19 mouse cellular contexts compared by ENCODE assay signal in the genomic region with DNA sequence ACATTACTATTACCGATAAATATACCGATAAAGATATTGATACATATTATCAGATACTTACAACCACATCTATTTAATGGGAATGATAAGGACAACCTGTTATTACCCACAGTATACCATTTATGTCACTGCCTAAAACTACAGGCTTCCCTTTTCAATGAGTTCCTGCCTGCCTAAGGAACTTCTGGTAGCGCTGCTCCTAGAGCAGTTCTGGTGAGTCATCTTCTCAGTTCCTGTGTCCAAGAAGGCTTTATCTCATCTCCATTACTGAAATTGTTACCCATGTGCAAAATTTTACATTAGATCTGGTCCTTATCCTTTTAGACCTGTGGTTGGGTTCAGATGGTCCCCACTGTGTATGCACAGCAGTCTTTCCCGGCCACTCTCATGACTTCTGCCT.
A peak's percentile ranks its signal among the peaks of the same experiment; 100 is the strongest.
DNase-seq lines count a peak whose midpoint lies in the region; ATAC-seq lines count a peak whose summit lies in the region.
"Had no signal": no experiment of that assay in that cellular context is flagged by ENCODE, and none has a peak within 500 bp of the region (broad histone marks: within the 10 kb centered on the region; RNA-seq: fewer than 3 reads in every experiment).

No protein-coding gene starts in this region.

- no peaks in the 10 kb centered on the region for H3K9me3 ChIP-seq in limb, embryonic 10.5 days (replicated peaks)

- WGBS in limb, embryonic 10.5 days, result 92% methylated on average over 4 of the region's 4 CpGs

- DNase-seq in frontal cortex, postnatal 14 days (ENCODE audit: low spot score in 2 of 2), result no peak
- DNase-seq in brain, adult 2 months (ENCODE audit: low read depth, low spot score), result peak; percentile 60
- DNase-seq in limb, embryonic 10.5 days (ENCODE audit: low spot score), result no peak
- DNase-seq: adrenal gland, adult 2 months; adrenal gland, adult 8-10 months; adrenal gland, postnatal 10 days; adrenal gland, postnatal 14 days; adrenal gland, postnatal 25 days; adrenal gland, postnatal 36 days; B cell, adult 2 months; cerebellum, adult 11 months; cerebellum, adult 11-12 months; cerebellum, adult 18-20 months; cerebellum, adult 2 months had no signal

- H3K4me1 ChIP-seq in limb, embryonic 10.5 days, result no peaks in the 10 kb centered on the region

- no peak overlapping the region for H3K27ac ChIP-seq in limb, embryonic 10.5 days

- H3K36me3 ChIP-seq in limb, embryonic 10.5 days, result no peaks in the 10 kb centered on the region
- H3K36me3 ChIP-seq: G1E had no signal

- ATAC-seq in frontal cortex, adult (ENCODE audit: low TSS enrichment), result peak; percentile 88
- ATAC-seq: activated CD4-positive, CD25-positive, alpha-beta regulatory T cell, adult 4 months; CD4-positive, CD25-positive, alpha-beta regulatory T cell, adult 4 months; Patski had no signal

- H3K27me3 ChIP-seq in limb, embryonic 10.5 days (ENCODE audit: low read depth, poor library complexity, severe bottlenecking), result no peaks in the 10 kb centered on the region
- H3K27me3 ChIP-seq: Patski had no signal

- H3K4me3 ChIP-seq in limb, embryonic 10.5 days, result no peak overlapping the region
